Mouse (Mus musculus) T-helper 2 cell (primary cell): ENCODE measurements at regions not wholly inside any gene's neighbourhood (a gene's known extent, or its start where the extent isn't known, plus 50 kb on each side); places are given as distances from the start of the nearest gene placed in this dataset.
"Not testable (repeated sequence)": the region's sequence is repeated elsewhere in the genome, so short reads cannot be mapped to it uniquely, and the experiment has no call there.

Experiments used
- in situ Hi-C: fragments of 300-600 bp; cut with MboI, MseI; formaldehyde crosslinking; loops from one replicate; pipeline ENCODE4 v1.15.1; 2025; ENCODE audit warnings: high pct_unique_total_duplicates

- in situ Hi-C loops: loop anchor here (10.0 kb wide), 1 partner anchor 584 kb away; no protein-coding TSS in a partner anchor
Observed at GRCm38 (mm10) chr13:42000966-42001365, 50.9 kb upstream of the Hivep1 start.

- in situ Hi-C loops: no loop called here
Observed at GRCm38 (mm10) chr13:41997883-41998282, 53.9 kb upstream of the Hivep1 start.

GRCm38 (mm10) chr13:41994126-41994525 lies 57.7 kb upstream of the Hivep1 start:
- in situ Hi-C loops: no loop called here

GRCm38 (mm10) chr13:41975918-41976317 lies 75.9 kb upstream of the Hivep1 start:
- in situ Hi-C loops: no loop called here

GRCm38 (mm10) chr13:41962915-41963314 lies 88.9 kb upstream of the Hivep1 start:
- in situ Hi-C loops: no loop called here

GRCm38 (mm10) chr13:41960960-41961359 lies 90.9 kb upstream of the Hivep1 start:
- in situ Hi-C loops: not testable (repeated sequence)

GRCm38 (mm10) chr13:41957932-41958331 lies 93.9 kb upstream of the Hivep1 start:
- in situ Hi-C loops: no loop called here

- in situ Hi-C loops: no loop called here
Observed at GRCm38 (mm10) chr13:41955884-41956283, 95.9 kb upstream of the Hivep1 start.

- in situ Hi-C loops: no loop called here
Observed at GRCm38 (mm10) chr13:41955198-41955597, 96.6 kb upstream of the Hivep1 start.

- in situ Hi-C loops: no loop called here
Observed at GRCm38 (mm10) chr13:41952453-41952852, 99.4 kb upstream of the Hivep1 start.

- in situ Hi-C loops: no loop called here
Observed at GRCm38 (mm10) chr13:41948241-41948640, 100.8 kb upstream of the Adtrp start.

GRCm38 (mm10) chr13:41932313-41933100 lies 85.0 kb upstream of the Adtrp start:
- in situ Hi-C loops: no loop called here

GRCm38 (mm10) chr13:41929768-41930167 lies 82.3 kb upstream of the Adtrp start:
- in situ Hi-C loops: no loop called here

- in situ Hi-C loops: not testable (repeated sequence)
Observed at GRCm38 (mm10) chr13:41925851-41926250, 78.4 kb upstream of the Adtrp start.

GRCm38 (mm10) chr13:41925211-41925610 lies 77.7 kb upstream of the Adtrp start:
- in situ Hi-C loops: no loop called here

- in situ Hi-C loops: no loop called here
Observed at GRCm38 (mm10) chr13:41921178-41921577, 73.7 kb upstream of the Adtrp start.

GRCm38 (mm10) chr13:41918525-41918924 lies 71.0 kb upstream of the Adtrp start:
- in situ Hi-C loops: no loop called here

GRCm38 (mm10) chr13:41915816-41916215 lies 68.3 kb upstream of the Adtrp start:
- in situ Hi-C loops: not testable (repeated sequence)

- in situ Hi-C loops: no loop called here
Observed at GRCm38 (mm10) chr13:41910736-41911135, 63.3 kb upstream of the Adtrp start.

- in situ Hi-C loops: no loop called here
Observed at GRCm38 (mm10) chr13:41910236-41910635, 62.8 kb upstream of the Adtrp start.

GRCm38 (mm10) chr13:41907027-41907426 lies 59.5 kb upstream of the Adtrp start:
- in situ Hi-C loops: no loop called here

- in situ Hi-C loops: no loop called here
Observed at GRCm38 (mm10) chr13:41903286-41903685, 55.8 kb upstream of the Adtrp start.

- in situ Hi-C loops: no loop called here
Observed at GRCm38 (mm10) chr13:41899837-41900463, 52.5 kb upstream of the Adtrp start.
